Mouse (Mus musculus) midbrain, embryonic 11.5 days (tissue): ENCODE data around the gene Tead4. TPM values are rescaled to one million over a fixed set of nuclear protein-coding genes. Genes with fewer than 3 reads are reported as not detected.
"Not testable (repeated sequence)": the region's sequence is repeated elsewhere in the genome, so short reads cannot be mapped to it uniquely, and the experiment has no call there.

Experiments
- ATAC-seq: fragments of 200-750 bp; cut with Nextera tagmentation; 2 replicates; pipeline ENCODE4 v1.8.0; 2017; ENCODE audit warnings: moderate TSS enrichment, moderate library complexity; ENCODE audit not compliant: low FRiP score
- DNase-seq: peaks from one replicate; pipeline ENCODE4 v3.0.0; 2015; ENCODE audit warnings: low spot score; ENCODE audit errors: missing footprints
- H3K27ac ChIP-seq: fragments of 300-500 bp; sonication (generic); 2 replicates; pipeline ENCODE4 v1.5.1; 2014; ENCODE audit warnings: low read depth, low read length
- H3K27me3 ChIP-seq: fragments of 300-500 bp; sonication (generic); 2 replicates; pipeline ENCODE4 v1.6.1; 2014; ENCODE audit warnings: mild to moderate bottlenecking, low read length, moderate library complexity, mixed read lengths; ENCODE audit not compliant: control insufficient read depth, insufficient read depth
- H3K36me3 ChIP-seq: fragments of 300-500 bp; sonication (generic); 2 replicates; pipeline ENCODE4 v1.6.1; 2014; ENCODE audit warnings: mild to moderate bottlenecking, low read length, moderate library complexity, mixed read lengths; ENCODE audit not compliant: control insufficient read depth, insufficient read depth
- H3K4me1 ChIP-seq: fragments of 300-500 bp; sonication (generic); 2 replicates; pipeline ENCODE4 v1.6.1; 2014; ENCODE audit warnings: low read length; ENCODE audit not compliant: control insufficient read depth, insufficient read depth
- H3K4me2 ChIP-seq: fragments of 300-500 bp; sonication (generic); 2 replicates; pipeline ENCODE4 v1.6.1; 2014; ENCODE audit warnings: mild to moderate bottlenecking, moderate library complexity
- H3K4me3 ChIP-seq: fragments of 300-500 bp; sonication (generic); 2 replicates; pipeline ENCODE4 v1.5.1; 2014; ENCODE audit warnings: low read depth, low read length
- H3K9ac ChIP-seq: fragments of 300-500 bp; sonication (generic); 2 replicates; pipeline ENCODE4 v1.6.1; 2014; ENCODE audit warnings: low read length
- H3K9me3 ChIP-seq: fragments of 300-500 bp; sonication (generic); 2 replicates; pipeline ENCODE4 v1.6.1; 2016; ENCODE audit warnings: low read length; ENCODE audit not compliant: control insufficient read depth
- WGBS: fragments of 180-500 bp; shearing (Covaris S2); extraction: QIAGEN DNeasy Blood & Tissue Kit; methylation state at CpG from one replicate; pipeline ENCODE4 v1.1.7; 2014; 5-methylcytosine and 5-hydroxymethylcytosine counted together
- polyA plus RNA-seq: library from polyadenylated mRNA; unstranded; fragments of >200 nt; fragmentation: Nextera tagmentation; extraction: Ambion mirVana; gene quantifications from 2 replicates; pipeline ENCODE4 v1.2.1, GENCODE M21; 2014

Tead4 gene
- polyA plus RNA-seq, 1 experiment from 2014 or later, result 1.7 TPM

DNA sequence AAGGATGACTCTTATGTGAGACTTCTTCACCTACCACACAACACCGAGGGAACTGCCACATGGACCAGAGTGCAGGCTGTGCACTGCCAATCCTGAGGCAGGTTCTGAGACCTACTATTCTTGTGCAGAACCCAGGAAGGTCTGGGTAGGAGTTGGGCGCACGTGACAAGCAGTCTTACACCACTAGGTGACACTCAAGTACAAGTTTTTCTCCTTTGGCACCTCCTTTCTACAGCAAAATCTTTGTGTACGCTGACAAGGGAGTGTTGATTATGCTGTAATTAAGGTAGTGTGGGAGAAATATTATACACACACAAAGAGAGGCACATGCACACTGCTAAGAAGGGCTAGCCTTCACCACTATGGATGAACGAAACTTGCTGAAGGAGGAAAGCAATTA lies 66.4 kb downstream of the Tead4 start:
- Histone ChIP-seq H3K4me1 (no peaks in the 10 kb centered on the region), H3K27ac (no peak overlapping the region), H3K9ac (no peak overlapping the region), H3K9me3 (no peaks in the 10 kb centered on the region), H3K36me3 (no peaks in the 10 kb centered on the region), H3K4me3 (no peak overlapping the region), H3K27me3 (no peaks in the 10 kb centered on the region), H3K4me2 (no peak overlapping the region)
- ATAC-seq, result peak; percentile 58; the same call in 1 of the 2 replicates
- WGBS, result 32% methylated on average over 5 of the region's 5 CpGs
- DNase-seq, result peak; percentile 83

GRCm38 (mm10) chr6:128232216-128232615 lies 68.4 kb downstream of the Tead4 start:
- no peak overlapping the region for H3K4me2 ChIP-seq
- ATAC-seq (no peak), DNase-seq (peak; percentile 44)
- no peak overlapping the region for H3K27ac ChIP-seq
- H3K27me3 ChIP-seq, result no peaks in the 10 kb centered on the region
- H3K4me3 ChIP-seq, result no peak overlapping the region
- no peaks in the 10 kb centered on the region for H3K36me3 ChIP-seq
- no peak overlapping the region for H3K9ac ChIP-seq
- 71% methylated on average over 7 of the region's 7 CpGs for WGBS
- H3K4me1 ChIP-seq, result no peaks in the 10 kb centered on the region
- H3K9me3 ChIP-seq, result no peaks in the 10 kb centered on the region

DNA sequence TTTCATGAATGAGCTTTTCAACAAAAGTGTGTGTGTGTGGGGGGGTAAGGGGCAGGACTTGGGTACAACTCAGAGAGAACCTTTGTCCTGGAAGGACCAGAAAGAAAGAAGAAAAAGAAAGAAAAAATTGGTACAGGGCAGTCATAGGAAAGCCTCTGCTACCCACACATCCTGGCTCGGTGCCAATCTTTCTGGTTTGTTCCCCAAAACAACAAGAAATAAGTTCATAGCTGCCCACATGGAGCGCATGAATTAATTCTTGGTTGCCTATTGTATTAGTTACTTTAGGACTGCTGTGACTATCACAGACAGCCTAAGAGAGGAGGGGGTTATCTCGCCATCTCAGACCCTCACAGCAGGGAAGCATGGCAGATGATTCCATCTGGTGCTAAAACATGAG lies 68.9 kb downstream of the Tead4 start:
- no peak for ATAC-seq
- no peak overlapping the region for H3K9ac ChIP-seq
- no peaks in the 10 kb centered on the region for H3K36me3 ChIP-seq
- H3K4me1 ChIP-seq, result no peaks in the 10 kb centered on the region
- no peak overlapping the region for H3K27ac ChIP-seq
- DNase-seq, result peak; percentile 75
- H3K9me3 ChIP-seq, result no peaks in the 10 kb centered on the region
- H3K4me3 ChIP-seq, result no peak overlapping the region
- 66% methylated on average over 3 of the region's 3 CpGs for WGBS
- H3K27me3 ChIP-seq, result no peaks in the 10 kb centered on the region
- H3K4me2 ChIP-seq, result no peak overlapping the region

DNA sequence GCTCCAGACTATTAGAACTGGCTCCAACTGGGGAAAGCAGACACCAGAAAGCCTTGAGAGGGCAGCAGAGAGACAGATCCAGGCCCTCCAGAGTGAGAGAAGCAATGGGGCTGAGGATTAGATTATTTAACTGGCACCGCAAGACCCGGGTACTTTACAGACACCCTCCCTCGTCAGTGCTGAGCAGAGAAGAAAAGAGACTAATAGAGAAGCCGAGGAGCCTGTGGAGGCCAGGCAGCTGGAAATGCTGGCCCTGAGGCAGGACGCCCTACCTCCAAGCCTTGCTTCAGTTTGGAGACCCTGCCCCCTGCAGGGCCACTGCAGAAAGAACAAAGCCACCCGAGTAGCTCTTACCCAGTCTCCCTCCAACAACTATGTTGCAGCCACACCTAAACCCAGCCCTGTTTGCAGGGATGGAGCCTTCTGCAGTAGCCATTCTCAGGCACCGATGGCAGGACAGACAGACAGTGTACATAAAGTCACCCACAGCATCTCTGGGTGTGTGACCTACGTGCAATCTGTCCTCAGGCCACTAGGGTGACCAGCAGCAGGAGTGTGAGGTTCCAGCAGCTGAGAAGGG lies 73.1 kb downstream of the Tead4 start:
- 20% methylated on average over 8 of the region's 8 CpGs for WGBS
- H3K4me3 ChIP-seq, result no peak overlapping the region

DNA sequence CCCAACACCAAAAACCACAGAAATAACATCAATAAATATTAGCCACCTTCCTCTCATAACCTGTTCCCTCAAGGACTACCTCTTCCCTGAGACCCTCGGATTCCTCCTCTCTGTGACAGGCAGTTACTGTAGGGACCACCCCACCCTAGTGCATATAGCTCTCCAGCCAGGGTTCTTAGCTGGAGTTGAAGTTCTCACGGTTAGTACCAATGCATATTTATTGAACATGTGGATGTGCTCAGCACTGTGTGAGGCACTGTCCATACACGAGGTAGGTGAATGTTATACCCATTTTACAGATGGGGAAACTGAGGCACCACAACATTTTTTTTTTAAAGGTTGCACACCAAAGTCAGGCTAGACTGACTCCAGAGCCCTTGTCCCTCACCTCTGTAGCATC lies 73.7 kb downstream of the Tead4 start:
- Histone ChIP-seq H3K9me3 (no peaks in the 10 kb centered on the region), H3K9ac (no peak overlapping the region), H3K4me1 (no peaks in the 10 kb centered on the region), H3K27me3 (no peaks in the 10 kb centered on the region), H3K36me3 (no peaks in the 10 kb centered on the region), H3K4me2 (no peak overlapping the region), H3K27ac (no peak overlapping the region), H3K4me3 (no peak overlapping the region)
- no peak for ATAC-seq
- peak; percentile 79 for DNase-seq
- 78% methylated on average over 3 of the region's 3 CpGs for WGBS

More for the DNA sequence above, 73.1 kb downstream of the Tead4 start:
- no peak overlapping the region for H3K4me2 ChIP-seq
- no peak overlapping the region for H3K9ac ChIP-seq
- H3K9me3 ChIP-seq, result no peaks in the 10 kb centered on the region
- ATAC-seq (peak; percentile 54), DNase-seq (peak; percentile 89)
- no peak overlapping the region for H3K27ac ChIP-seq
- no peaks in the 10 kb centered on the region for H3K36me3 ChIP-seq
- no peaks in the 10 kb centered on the region for H3K4me1 ChIP-seq
- H3K27me3 ChIP-seq, result no peaks in the 10 kb centered on the region

DNA sequence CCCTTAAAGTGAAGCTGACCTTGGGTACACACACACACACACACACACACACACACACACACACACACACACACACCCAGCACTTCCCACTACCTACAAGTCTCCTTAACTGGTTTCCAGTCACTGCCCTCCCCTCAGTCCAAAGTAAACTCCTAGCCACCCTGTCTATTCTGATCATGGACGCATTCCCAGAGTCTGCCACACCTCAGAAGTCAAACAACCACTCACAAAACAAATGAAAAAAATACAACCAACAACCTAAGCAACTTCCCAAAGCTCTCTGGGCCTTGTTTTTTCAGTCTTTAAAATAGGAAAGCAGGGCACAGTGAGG lies 74.8 kb downstream of the Tead4 start:
- H3K4me3 ChIP-seq, result no peak overlapping the region
- no peaks in the 10 kb centered on the region for H3K36me3 ChIP-seq
- no peaks in the 10 kb centered on the region for H3K9me3 ChIP-seq
- peak; percentile 31 for DNase-seq
- H3K4me2 ChIP-seq, result no peak overlapping the region
- no peak overlapping the region for H3K27ac ChIP-seq
- WGBS, result 71% methylated on average over 1 of the region's 1 CpGs
- H3K4me1 ChIP-seq, result no peaks in the 10 kb centered on the region
- ATAC-seq, result no peak
- H3K9ac ChIP-seq, result no peak overlapping the region
- H3K27me3 ChIP-seq, result no peaks in the 10 kb centered on the region

DNA sequence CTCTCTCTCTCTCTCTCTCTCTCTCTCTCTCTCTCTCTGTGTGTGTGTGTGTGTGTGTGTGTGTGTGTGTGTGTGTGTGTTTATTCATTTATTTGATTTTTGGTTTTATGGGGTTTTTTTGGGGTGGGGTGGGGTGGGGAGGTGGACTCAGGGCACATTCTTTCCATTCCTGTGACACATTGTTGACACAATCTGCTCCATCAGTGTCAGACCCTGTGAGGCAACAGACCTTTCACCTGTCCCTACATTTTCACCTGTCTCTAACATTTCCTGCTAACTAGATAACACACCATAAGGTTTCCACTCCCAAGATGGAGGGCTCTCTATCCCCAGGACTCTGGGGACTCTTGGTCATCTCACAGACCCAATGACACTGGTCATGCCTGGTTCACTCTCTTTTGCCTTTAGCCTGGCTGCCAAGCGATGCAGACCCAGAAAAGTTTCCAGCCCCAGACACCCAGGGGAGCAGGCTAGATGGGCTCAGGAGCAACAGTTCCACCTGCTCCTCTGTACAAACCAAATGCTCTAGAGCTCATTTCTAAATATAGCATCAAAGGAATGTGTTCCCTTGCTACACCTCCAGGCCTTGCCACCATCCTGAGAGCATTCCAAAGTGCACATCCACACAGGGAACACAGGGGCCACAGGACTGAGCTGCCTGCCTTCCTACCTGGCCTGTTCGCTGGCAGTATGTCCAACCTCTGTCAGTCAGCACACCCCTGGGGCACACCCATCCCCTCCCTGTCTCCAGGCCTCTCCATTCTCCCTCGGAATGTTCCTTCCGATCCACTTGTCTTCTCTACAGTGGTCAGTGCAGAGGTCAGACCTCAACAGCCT lies 75.4 kb downstream of the Tead4 start:
- no peak overlapping the region for H3K9ac ChIP-seq
- no peaks in the 10 kb centered on the region for H3K4me1 ChIP-seq
- DNase-seq, result peak; percentile 31
- WGBS, result 76% methylated on average over 4 of the region's 4 CpGs
- no peaks in the 10 kb centered on the region for H3K9me3 ChIP-seq
- no peaks in the 10 kb centered on the region for H3K36me3 ChIP-seq
- no peak for ATAC-seq
- H3K27ac ChIP-seq, result no peak overlapping the region
- H3K27me3 ChIP-seq, result no peaks in the 10 kb centered on the region
- H3K4me3 ChIP-seq, result no peak overlapping the region
- H3K4me2 ChIP-seq, result no peak overlapping the region

- DNase-seq, result no peak
- no peak overlapping the region for H3K9ac ChIP-seq
- no peak overlapping the region for H3K4me3 ChIP-seq
- no peaks in the 10 kb centered on the region for H3K36me3 ChIP-seq
- H3K4me2 ChIP-seq, result no peak overlapping the region
- H3K4me1 ChIP-seq, result no peaks in the 10 kb centered on the region
- H3K27me3 ChIP-seq, result no peaks in the 10 kb centered on the region
- H3K27ac ChIP-seq, result no peak overlapping the region
- ATAC-seq, result no peak
- no peaks in the 10 kb centered on the region for H3K9me3 ChIP-seq
These were observed 77.5 kb downstream of the Tead4 start for GRCm38 (mm10) chr6:128223159-128223558.

DNA sequence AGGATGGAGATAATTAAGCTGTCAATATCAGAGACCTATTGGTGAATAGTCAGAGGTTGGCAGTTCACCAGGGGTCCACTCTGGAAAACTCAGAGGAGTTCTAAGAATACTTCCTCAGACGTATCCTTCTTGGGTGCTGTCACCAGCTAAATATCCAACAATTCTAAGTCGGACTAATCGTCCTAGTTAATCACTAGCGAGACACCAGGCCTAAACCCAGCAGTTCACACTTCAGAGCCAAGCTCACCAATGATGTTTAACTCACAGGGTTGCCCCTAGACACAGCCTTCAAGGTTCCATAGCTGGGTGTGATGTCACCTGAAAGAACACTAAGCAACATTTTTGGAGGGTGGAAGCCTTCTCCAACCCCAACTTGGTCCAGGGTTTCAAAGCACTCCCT lies 85.6 kb downstream of the Tead4 start:
- 92% methylated on average over 4 of the region's 4 CpGs for WGBS

More for the DNA sequence above, 85.6 kb downstream of the Tead4 start:
- not testable (repeated sequence) for H3K4me3 ChIP-seq, H3K4me1 ChIP-seq, H3K4me2 ChIP-seq, H3K9ac ChIP-seq, H3K27me3 ChIP-seq, H3K9me3 ChIP-seq, H3K27ac ChIP-seq, H3K36me3 ChIP-seq, ATAC-seq
- peak; percentile 53 for DNase-seq
